Mouse (Mus musculus) C2C12 (cell line): Measurements from ENCODE around the gene Rtn4.

Experiments
- CEBPB ChIP-seq: IDR thresholded peaks from one replicate; pipeline ENCODE4 v1.6.1; 2011; ENCODE audit warnings: low read depth, mild to moderate bottlenecking, control low read depth, moderate library complexity
- CTCF ChIP-seq: IDR thresholded peaks from one replicate; pipeline ENCODE4 v1.5.1; 2011; ENCODE audit not compliant: control insufficient read depth, insufficient read depth, insufficient read length
- MYOG ChIP-seq: IDR thresholded peaks from one replicate; pipeline ENCODE4 v1.6.1; 2011; ENCODE audit not compliant: control insufficient read depth, insufficient read length; ENCODE audit errors: extremely low read depth
- USF1 ChIP-seq: IDR thresholded peaks from one replicate; pipeline ENCODE4 v1.6.1; 2011; ENCODE audit warnings: low read depth, mild to moderate bottlenecking, control low read depth, moderate library complexity

- TF ChIP-seq USF1 (no peak), CTCF (no peak), CEBPB (peak; percentile 82), MYOG (no peak)
Measured at GRCm38 (mm10) chr11:29714789-29715188, 22.0 kb downstream of the Rtn4 start.
